Mouse (Mus musculus): Measurements from ENCODE around the gene Dnah7c.

Gene Dnah7c

DNA sequence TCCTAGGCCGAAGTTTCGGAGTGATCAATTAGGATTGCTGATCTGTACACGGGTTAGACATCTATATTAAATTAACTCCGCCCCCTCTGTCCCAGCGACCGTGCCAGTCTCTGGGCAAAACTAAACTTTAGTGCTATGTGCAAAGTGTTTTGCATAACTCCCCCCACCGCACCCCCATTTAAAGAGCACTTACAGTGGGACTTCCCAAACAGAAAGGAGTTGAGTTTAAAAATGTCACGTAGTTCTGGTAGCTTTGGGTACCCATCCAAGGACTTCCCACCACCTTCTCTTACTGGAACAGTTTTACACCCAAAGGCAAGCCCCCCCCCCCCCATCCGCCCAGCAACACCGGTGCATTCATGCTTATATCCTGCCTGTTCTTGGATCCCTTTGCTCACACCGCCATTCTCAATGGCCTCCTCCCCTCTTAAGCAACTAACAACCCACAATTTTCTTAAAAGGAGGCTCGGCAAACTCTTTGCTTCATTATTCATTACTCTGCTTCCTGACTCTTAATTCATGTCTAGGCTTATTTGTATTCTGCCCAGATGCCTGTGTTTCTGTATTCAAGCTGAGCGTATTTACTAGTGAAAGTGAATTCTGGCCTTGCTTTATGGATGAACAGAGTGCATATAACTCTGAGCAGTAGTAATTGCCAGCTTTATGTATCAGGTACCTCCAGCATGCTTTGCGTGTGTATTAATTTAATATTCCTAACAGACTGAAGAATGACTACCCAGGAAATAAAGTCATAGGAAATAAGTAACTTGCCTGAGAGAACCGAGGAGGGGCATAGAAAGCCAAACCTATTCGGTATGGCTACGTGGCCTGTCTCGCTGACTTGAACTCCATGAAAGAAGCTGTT, 428.9 kb downstream of the Dnah7c start:
- peak; percentile 15 for DNase-seq (ENCODE audit: low spot score)

DNA sequence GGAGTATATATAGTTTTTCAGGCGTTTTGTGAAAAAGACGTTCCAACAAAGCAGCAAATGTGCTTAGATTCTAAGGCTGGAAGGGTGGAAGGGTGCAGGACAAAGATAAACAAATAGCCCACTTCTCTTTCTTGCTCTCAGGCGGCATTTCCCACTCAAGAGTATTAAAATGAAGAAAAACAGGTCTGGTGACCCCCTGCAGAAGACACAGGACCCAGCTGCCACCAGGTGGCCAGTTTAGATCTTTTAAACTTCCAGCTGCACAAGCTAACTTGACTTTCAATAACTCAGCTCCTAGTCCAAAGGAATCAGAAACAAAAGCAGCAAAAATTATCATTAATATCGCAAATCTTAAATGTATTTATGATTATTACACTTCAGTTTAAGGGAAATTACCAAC, 431.1 kb downstream of the Dnah7c start:
- DNase-seq (ENCODE audit: low spot score), result no peak

Measured in layer of hippocampus, adult 11-12 months (tissue).